Mouse (Mus musculus) liver, adult 2 months (tissue): ENCODE results near the gene Cdh1.

Experiments used
- CTCF ChIP-seq: fragments of 200-500 bp; IDR thresholded peaks from 2 replicates; pipeline ENCODE4 v1.5.1; 2011; ENCODE audit warnings: low read depth, low read length, control low read depth
- POLR2A ChIP-seq: fragments of 200-500 bp; IDR thresholded peaks from 2 replicates; pipeline ENCODE4 v1.6.1; 2011; ENCODE audit warnings: low read length, control low read depth; ENCODE audit not compliant: insufficient read depth; ENCODE audit errors: extremely low read depth

GRCm38 (mm10) chr8:106570386-106570785 is 32.8 kb upstream of the Cdh1 start:
- TF ChIP-seq POLR2A, result no peak
- TF ChIP-seq CTCF, result no peak
